Mouse (Mus musculus) right cerebral cortex, adult 18-20 months (tissue): ENCODE data around the gene Gsg1l.

Experiments used
- DNase-seq: peaks from one replicate; pipeline ENCODE4 v3.0.0; 2022; ENCODE audit warnings: mixed read lengths

Gene Gsg1l

GRCm38 (mm10) chr7:125846866-125847527 is 235.2 kb downstream of the Gsg1l start:
- peak; percentile 35 for DNase-seq

GRCm38 (mm10) chr7:125845611-125846010 is 236.6 kb downstream of the Gsg1l start:
- no peak for DNase-seq

- no peak for DNase-seq
Measured at GRCm38 (mm10) chr7:125838078-125838742, 244.0 kb downstream of the Gsg1l start.

- DNase-seq, result no peak
Measured at GRCm38 (mm10) chr7:125833471-125833870, 248.7 kb downstream of the Gsg1l start.

GRCm38 (mm10) chr7:125832767-125833166 is 249.4 kb downstream of the Gsg1l start:
- no peak for DNase-seq

GRCm38 (mm10) chr7:125829121-125829666 is 253.0 kb downstream of the Gsg1l start:
- no peak for DNase-seq

- DNase-seq, result no peak
Measured at GRCm38 (mm10) chr7:125828561-125828960, 253.7 kb downstream of the Gsg1l start.
